Mouse (Mus musculus) embryonic fibroblast, embryonic 13.5 days (primary cell): ENCODE data around the gene Pml.

ENCODE experiments used
- CTCF ChIP-seq: IDR thresholded peaks from 2 replicates; pipeline ENCODE4 v1.5.1; 2011; ENCODE audit warnings: mild to moderate bottlenecking, control low read depth, low read length, moderate library complexity, borderline replicate concordance; ENCODE audit not compliant: insufficient read depth
- POLR2A ChIP-seq: IDR thresholded peaks from 2 replicates; pipeline ENCODE4 v1.6.1; 2011; ENCODE audit warnings: low read depth, mild to moderate bottlenecking, control low read depth, low read length, moderate library complexity

- TF ChIP-seq CTCF (no peak), POLR2A (no peak)
Observed at GRCm38 (mm10) chr9:58206013-58206412, 43.6 kb downstream of the Pml start.
